Mouse (Mus musculus) ovary, postnatal 14 days (tissue): ENCODE measurements around the gene Uqcrfs1.

Experiments
- DNase-seq: peaks from one replicate; pipeline ENCODE4 v3.0.0; 2022; ENCODE audit warnings: low spot score

Uqcrfs1 gene

DNA sequence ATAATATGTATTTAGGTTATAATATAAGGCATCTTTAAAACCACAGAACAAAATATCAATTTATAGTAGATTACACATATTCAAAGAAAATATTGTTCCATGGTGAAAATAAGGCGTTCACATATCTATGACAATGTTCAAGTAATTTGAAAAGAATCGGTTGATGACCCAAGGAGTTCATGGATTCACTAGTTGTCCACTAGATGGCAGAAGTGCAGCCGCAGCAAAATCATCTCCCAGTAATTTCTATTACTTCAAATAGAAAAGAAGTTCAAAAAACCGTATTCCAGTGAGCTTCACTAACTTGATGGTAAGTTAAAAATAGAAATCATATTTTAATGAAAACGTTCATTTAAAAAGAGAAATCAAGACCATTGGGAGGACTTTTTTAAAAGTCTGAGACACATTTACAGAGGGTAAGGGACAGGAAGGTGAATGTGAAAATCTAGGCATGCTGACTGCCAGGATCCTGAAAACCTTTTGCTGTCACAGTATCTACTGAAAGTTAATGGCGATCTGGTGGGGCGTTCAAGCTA is 43.2 kb downstream of the Uqcrfs1 start:
- no peak for DNase-seq
